Mouse (Mus musculus) heart, adult 11 months (tissue): ENCODE measurements around the gene Epop.
"Not testable (repeated sequence)": the region's sequence is repeated elsewhere in the genome, so short reads cannot be mapped to it uniquely, and the experiment has no call there.

Experiments
- DNase-seq: peaks from one replicate; pipeline ENCODE4 v3.0.0; 2022

Epop gene

GRCm38 (mm10) chr11:97659990-97660714 is 30.6 kb upstream of the Epop start:
- peak; percentile 99 for DNase-seq

DNA sequence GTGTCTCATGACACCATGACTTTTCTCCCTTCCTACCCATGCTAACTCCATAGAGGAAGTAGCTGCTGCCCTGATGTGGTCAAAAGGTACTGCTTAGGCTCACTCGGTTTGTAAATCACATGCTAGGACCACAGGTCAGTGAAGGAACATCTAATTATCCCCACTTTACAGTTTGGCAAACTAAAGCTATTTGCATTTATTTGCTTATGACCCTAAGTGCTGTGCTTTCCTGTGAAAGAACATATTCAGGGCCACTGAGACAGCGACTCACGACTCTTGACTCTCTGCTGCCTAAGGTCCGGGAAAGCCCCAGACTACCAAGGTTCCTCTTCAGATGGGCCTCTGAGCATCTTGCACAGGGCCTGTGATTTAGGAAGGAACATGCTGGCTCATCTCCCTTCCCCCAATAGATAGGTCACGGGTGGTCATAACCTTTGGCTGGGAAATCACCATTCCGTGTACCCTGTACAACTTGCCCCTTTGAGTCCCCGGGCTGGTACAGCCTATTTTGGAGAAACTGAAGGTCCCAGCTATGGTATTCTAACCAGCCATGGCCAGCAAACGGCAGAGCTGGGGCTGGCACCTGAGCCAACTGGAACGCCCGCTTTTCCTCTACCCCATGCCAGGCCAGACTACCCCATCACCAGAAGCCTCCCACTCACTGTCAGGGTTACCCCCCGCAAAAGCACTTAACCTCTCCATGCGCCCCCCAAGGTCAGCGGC is 29.9 kb upstream of the Epop start:
- no peak for DNase-seq

GRCm38 (mm10) chr11:97658751-97659266 is 29.3 kb upstream of the Epop start:
- DNase-seq, result peak; percentile 91

DNA sequence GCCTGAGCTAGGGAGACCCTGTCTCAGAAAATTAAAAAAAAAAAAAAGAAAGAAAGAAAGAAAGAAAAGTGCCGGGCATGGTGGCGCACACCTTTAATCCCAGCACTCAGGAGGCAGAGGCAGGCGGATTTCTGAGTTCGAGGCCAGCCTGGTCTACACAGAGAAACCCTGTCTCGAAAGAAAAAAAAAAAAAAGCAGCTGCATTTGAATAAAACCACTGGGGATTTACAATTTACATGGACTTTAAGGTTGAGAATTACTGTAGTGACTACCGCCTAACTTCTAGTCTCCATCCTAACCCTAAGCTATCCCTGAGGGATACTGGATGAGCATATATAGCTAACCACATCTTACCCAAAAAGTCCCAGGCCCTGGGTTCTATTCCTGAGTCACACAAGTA is 28.5 kb upstream of the Epop start:
- not testable (repeated sequence) for DNase-seq

DNA sequence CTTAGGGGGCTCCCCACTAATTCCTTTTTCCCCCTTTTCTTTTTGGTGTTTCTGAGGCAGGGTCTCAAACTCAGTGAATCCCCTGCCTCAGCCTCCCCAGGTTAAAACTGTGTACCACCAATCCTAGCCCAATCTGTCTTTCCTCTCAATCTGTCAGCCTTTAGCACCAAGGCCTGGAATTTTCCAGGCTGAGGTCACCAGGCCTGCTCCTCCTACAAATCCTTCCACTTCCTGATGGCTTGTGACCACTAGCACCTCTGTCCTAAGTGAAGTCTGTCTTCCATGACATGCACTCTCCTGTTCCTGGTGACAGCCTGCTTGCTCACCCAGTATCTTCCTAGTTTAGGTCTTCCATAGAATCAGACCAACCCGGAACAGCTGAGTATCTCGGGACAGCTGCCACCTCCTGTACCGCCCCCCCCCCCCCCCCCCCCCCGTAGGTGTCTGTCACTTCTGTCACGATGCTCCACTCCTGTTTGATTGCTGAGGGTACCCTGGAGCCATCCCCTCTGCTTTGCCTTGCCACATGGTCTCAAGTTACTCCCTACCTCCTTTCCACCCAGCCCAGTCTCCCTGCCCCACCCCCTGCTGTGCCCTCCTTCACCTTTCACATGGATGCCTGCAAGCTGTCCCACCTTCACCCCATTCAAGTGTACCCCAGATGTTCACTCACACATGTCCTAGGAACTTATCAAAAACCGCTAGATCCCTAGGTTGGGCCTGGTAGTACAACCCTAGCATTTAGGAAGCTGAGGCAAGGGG is 27.9 kb upstream of the Epop start:
- peak; percentile 86 for DNase-seq

DNA sequence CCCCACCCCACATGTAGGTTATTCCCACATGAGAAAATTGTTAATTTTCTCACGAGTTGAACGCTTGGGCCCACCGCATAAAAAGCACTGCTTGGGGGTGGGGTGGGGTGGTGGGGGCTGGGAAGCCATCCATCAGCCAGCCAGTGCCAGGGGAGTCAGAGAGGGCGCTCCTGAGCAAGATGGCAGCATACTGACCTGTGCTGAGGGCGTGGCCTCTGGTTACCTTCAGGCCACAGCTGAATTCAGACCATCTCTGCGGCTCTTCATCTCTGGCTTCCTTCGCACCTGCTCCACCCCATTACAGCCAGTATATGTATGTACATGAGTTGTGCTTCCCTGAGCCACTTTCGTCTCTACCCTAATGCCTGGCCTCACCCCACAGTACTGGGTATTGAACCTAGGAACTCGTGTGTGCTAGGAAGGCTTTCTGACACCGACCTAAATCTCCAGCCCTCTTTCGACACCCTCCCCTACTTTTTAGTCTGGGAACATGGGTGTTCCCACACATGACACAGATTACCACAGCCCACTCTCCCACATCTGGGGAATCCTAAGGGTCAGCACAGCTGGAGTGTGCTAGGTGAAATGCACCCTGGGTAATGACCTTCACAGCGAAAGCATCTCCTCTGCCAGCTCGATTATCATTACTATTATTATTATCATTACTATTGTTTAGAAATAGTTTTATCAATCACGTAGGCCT is 26.9 kb upstream of the Epop start:
- peak; percentile 85 for DNase-seq

GRCm38 (mm10) chr11:97654210-97654609 is 24.7 kb upstream of the Epop start:
- DNase-seq, result no peak

GRCm38 (mm10) chr11:97653376-97653775 is 23.9 kb upstream of the Epop start:
- not testable (repeated sequence) for DNase-seq

- DNase-seq, result no peak
Observed at GRCm38 (mm10) chr11:97650341-97650740, 20.8 kb upstream of the Epop start.

DNA sequence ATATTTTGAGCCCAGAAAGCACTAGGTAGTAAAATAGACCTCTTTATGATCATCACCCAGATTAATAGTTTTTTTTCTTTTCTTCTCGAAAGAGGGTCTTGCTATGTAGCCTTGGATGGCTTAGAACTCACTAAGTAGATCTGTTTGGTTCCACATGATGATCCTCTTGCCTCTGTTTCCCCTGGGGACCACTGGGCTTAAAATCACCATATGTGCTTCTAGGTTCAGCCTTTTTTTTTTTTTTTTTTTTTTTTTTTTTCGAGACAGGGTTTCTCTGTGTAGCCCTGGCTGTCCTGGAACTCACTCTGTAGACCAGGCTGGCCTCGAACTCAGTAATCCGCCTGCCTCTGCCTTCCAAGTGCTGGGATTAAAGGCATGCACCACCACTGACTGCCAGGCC is 19.0 kb upstream of the Epop start:
- not testable (repeated sequence) for DNase-seq

DNA sequence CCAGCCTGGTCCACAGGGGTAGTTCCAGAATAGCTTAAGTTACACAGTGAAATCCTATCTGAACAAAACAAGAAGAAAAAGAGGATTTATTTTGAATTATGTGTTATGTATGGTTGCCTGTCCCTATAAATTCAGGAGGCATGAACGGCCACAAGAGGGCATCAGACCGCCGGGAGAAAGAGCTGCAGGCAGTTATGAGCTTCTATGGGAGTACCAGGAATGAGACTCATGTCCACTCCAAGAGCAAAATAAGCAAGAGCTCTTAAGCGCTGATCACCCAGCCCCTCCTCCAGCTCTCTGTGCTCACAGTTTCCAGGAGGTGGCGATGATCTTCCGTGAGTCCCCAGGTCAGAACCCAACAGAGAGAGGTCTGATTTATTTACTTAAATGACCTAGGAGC is 15.3 kb upstream of the Epop start:
- peak; percentile 95 for DNase-seq

GRCm38 (mm10) chr11:97643380-97644055 is 14.0 kb upstream of the Epop start:
- DNase-seq, result no peak

DNA sequence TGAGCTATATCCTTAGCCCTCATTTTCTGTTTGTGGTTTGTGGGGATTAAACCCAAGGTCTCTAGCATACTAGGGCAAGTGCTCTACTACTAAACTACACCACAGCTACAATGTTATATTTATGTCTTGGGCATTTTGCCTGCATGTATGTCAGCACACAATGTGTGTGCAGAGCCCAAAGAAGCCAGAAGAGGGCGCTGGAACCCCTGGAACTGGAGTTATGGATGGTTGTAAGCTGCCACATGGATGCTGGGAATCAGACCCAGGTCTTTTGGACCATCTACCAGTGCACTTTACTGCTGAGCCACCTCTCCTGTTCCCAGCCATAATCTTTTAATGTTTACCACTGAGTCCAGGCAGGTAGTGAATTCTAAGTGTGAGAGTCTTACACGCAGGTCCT is 13.2 kb upstream of the Epop start:
- no peak for DNase-seq

DNA sequence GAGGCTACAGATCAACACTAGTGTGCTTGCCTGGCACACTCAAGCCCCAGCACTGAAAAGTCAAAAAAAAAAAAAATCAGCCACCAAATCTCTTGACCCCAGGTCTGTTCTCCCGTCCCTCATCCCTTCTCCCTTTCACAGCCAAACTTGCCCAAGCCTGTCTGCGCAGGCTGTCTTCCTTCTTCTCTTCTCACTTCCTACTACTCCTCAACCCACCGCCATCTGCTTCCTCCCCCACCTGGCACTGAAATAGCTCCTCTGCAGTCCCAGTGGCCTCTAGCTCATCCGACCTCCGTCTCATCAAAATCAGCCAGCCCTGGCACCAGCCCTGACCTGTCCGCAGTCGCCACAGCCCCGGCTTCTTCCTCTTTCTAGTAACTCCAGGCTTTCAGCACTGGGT is 12.2 kb upstream of the Epop start:
- no peak for DNase-seq

DNA sequence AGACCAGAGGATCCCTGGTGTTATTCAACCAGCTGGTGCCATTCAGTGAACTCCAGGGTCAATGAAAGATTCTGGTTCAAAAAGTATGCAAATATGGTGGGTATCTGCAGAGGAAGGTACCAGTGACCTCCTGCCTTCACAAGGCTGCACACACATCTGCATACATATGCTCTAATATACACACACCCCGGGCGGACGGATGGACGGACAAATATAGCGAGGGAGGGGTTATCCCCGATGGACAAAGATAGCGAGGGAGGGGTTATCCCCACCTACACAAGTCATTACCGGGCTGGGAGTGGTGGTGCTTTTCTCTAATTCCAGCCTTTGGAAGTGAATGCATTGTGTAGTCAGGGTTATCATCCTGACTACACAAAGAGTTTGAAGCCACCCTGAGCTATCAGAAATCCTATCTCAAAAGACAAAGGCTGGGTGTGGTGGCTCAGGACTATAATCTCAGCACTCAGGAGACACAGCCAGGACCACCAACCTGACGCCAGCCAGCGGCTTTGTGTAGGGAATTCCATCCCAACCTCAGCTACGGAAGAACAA is 6.0 kb upstream of the Epop start:
- no peak for DNase-seq

DNA sequence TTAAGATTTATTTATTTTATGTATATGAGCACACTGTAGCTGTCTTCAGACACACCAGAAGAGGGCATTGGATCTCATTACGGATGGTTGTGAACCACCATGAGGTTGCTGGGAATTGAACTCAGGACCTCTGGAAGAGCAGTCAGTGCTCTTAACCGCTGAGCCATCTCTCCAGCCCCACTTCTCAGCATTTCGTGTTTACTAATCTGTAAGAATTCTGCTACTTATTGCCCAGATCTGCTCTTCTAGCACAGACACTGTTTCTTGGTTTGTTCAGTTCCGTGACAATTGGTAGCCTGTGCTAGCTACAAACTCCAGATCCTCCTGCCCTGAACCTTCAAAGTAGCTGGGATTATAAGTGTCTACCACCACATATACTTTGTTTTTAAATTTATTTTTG is 2.9 kb upstream of the Epop start:
- not testable (repeated sequence) for DNase-seq

- DNase-seq, result peak; percentile 97
Observed at GRCm38 (mm10) chr11:97631938-97632337, 2.4 kb upstream of the Epop start.

DNA sequence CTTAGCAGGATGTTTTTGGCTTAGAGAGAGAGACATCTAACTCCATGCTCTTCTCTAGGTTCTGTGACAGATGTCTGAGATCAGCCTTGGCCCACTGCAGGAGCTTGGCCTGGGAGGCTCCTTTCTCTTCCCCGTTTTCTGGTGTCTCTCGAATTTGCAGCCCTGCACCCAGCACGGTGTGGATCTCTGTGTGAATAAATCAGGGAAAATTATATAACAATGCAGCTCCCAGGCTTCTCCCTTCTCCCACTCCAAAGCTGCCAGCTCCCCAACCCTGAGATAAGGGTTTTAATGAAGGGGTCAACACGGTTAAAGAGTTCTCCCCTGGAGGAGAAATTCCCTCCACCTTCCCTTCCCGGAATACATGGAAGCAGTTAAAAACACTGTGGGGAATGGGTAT is 2.0 kb upstream of the Epop start:
- no peak for DNase-seq

DNA sequence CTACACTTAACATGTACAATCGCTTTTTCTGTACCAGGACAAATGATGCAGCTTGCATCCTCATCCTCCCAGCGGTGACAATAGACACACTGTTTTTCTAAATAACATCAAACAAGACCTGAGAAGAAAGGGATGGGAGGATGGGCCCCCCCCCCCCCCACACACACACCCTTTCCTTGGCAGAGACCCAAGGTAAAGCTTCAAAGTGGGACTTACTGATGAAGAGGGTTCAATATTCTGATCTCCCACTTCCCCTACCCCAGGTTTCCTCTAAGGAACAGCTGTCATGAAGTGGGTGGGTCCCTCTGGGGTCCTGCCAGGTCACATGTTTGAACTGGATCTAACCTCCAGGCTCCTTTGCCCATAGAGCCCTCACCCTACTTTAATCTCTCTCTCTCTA is 1.5 kb upstream of the Epop start:
- DNase-seq, result no peak

DNA sequence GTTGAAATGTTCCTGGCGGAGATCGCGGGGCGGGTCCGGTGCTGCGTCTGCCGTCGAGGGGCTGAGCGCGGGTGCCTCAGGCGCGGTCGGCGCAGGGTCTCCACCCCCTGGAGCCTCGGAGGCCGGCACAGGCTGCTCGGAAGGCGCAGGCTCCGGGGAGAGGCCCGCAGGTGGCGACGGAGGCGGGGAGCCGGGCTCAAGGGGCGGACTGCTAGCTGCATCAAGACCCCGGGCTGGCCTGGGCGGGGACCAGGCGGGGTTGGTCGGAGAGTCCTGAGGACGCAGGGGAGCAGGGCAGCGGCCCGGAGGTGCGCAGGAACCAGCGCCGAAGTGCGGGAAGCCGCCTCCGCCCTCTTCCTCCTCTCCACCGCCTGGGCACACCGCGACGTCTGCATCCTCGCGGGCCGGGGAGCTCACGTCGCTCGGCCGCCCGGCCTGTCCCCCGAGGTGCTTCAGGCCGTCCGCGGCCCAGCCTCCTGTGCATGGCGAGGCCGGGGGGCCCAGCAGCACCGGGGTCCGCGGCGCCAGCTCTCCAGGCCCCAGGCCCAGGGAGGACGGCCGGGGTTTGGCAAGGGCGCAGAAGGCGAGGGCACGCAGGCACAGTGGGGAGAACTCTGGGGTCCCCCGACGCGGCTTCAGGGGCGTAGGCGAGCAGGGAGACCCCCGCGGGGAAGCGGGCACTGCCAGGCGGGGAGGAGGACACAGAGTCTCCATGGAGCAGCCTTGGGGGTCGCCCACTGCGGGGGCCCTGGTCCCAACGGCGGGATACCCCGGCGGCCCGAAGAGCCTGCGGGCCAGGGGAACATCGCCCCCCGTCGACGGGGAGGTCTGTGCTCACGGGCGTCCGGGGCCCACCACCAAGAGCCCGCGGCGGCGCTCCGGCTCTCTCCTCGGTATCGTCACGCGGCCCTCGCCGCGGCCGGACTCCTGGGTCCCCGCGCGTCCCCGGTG is 659 bp downstream of the Epop start:
- peak; percentile 92 for DNase-seq

- DNase-seq, result no peak
Observed at GRCm38 (mm10) chr11:97628303-97628567, 1.3 kb downstream of the Epop start.
